Mouse (Mus musculus) stomach, postnatal 0 days (tissue): ENCODE data around the gene Gm21748. TPM values are rescaled to one million over a fixed set of nuclear protein-coding genes. Genes with fewer than 3 reads are reported as not detected.
"Not testable (repeated sequence)": the region's sequence is repeated elsewhere in the genome, so short reads cannot be mapped to it uniquely, and the experiment has no call there.

Source experiments
- ATAC-seq: fragments of 200-750 bp; cut with Nextera tagmentation; 2 replicates; pipeline ENCODE4 v1.8.0; 2017; ENCODE audit not compliant: low FRiP score, low TSS enrichment
- DNase-seq: peaks from one replicate; pipeline ENCODE4 v3.0.0-alpha.2; 2016; ENCODE audit warnings: low spot score
- H3K27ac ChIP-seq: fragments of 300-500 bp; sonication (generic); replicated peaks from 2 replicates; pipeline ENCODE4 v1.5.1; 2014; ENCODE audit warnings: mild to moderate bottlenecking, control low read depth
- H3K27me3 ChIP-seq: fragments of 300-500 bp; sonication (generic); 2 replicates; pipeline ENCODE4 v1.6.1; 2014; ENCODE audit warnings: low read length; ENCODE audit not compliant: control insufficient read depth, insufficient read depth
- H3K36me3 ChIP-seq: fragments of 300-500 bp; sonication (generic); 2 replicates; pipeline ENCODE4 v1.6.1; 2014; ENCODE audit warnings: low read length, mixed read lengths; ENCODE audit not compliant: control insufficient read depth, insufficient read depth
- H3K4me1 ChIP-seq: fragments of 300-500 bp; sonication (generic); replicated peaks from 2 replicates; pipeline ENCODE4 v1.6.1; 2014; ENCODE audit warnings: antibody characterized with exemption; ENCODE audit not compliant: control insufficient read depth, insufficient read depth
- H3K4me2 ChIP-seq: fragments of 300-500 bp; sonication (generic); replicated peaks from 2 replicates; pipeline ENCODE4 v1.6.1; 2014; ENCODE audit warnings: low read depth, mild to moderate bottlenecking, control low read depth, moderate library complexity
- H3K4me3 ChIP-seq: fragments of 300-500 bp; sonication (generic); 2 replicates; pipeline ENCODE4 v1.5.1; 2014; ENCODE audit warnings: low read depth, low read length, control low read depth
- H3K9ac ChIP-seq: fragments of 300-500 bp; sonication (generic); 2 replicates; pipeline ENCODE4 v1.6.1; 2014; ENCODE audit warnings: mild to moderate bottlenecking, low read length, control low read depth, mixed read lengths
- H3K9me3 ChIP-seq: fragments of 300-500 bp; sonication (generic); 2 replicates; pipeline ENCODE4 v1.6.1; 2016; ENCODE audit warnings: low read length; ENCODE audit not compliant: control insufficient read depth
- WGBS: fragments of 180-500 bp; shearing (Covaris S2); extraction: QIAGEN DNeasy Blood & Tissue Kit; methylation state at CpG from one replicate; pipeline ENCODE4 v1.1.7; 2014; 5-methylcytosine and 5-hydroxymethylcytosine counted together
- polyA plus RNA-seq: library from polyadenylated mRNA; unstranded; fragments of >200 nt; fragmentation: Nextera tagmentation; extraction: Ambion mirVana; gene quantifications from 2 replicates; pipeline ENCODE4 v1.2.1, GENCODE M21; 2015

Gm21748 gene
- polyA plus RNA-seq, result not detected in 2 replicates

DNA sequence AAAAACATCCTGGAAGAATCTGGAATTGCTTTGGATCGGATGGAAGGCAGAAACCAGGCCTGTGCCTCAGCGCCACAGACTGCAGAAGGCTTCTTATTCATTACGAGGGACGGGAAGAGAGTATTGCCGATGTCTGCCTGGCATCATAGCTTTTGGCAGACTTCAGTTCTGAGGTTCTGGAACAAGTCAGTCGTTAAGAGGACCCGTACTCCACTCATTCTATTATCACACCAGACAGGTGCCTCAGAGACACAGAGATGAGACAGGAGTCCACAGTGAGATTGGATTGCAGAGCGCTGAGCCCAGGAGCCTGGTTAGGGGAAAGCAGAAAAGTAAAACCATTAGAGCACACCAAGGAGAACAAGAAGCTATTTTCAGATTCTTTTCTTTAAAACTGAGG, at the start of gene Gm21748:
Gene Gm21748 (minus strand): TSS at position 101 of the 400 bp plus-strand sequence.
- H3K9me3 ChIP-seq, H3K9ac ChIP-seq, H3K27ac ChIP-seq, H3K4me3 ChIP-seq, H3K27me3 ChIP-seq, DNase-seq, H3K36me3 ChIP-seq, H3K4me2 ChIP-seq, H3K4me1 ChIP-seq, ATAC-seq: not testable (repeated sequence)
- WGBS, result no CpG with 5 or more reads among the region's 8 CpGs

Other genes with a start within 250 kb of the Gm21748 start
- not detected in 2 replicates for gene Gm21860, start 84.4 kb downstream of the Gm21748 start, polyA plus RNA-seq
- gene Gm47283, start 54.4 kb downstream of the Gm21748 start, polyA plus RNA-seq, result not detected in 2 replicates